Mouse (Mus musculus) natural killer cell, adult 2 months (primary cell): ENCODE measurements around the gene Izumo2.

ENCODE experiments used
- DNase-seq, 2 experiments: peaks; one replicate each; pipeline ENCODE4 v3.0.0; 2022; ENCODE audit warnings: low spot score in 2 of 2

Izumo2 gene

DNA sequence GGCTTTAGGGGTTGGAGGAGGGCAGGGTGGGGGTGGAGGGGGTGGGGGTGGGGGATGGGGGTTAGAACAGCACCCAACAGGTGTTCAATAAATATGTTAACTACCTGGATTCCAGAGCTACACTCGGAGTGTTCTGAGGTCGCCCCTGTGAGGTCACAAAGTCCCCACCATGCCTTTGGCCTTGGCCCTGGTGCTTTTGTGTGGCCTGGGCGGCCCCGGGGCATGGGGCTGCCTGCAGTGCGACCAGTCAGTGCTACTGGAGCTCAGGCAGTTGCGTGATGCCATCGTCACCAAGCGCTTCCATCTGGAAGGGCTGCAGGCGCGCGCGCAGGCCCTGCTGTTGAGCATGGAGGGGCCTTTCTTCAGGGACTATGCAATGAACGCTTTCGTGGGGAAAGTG lies at the start of gene Izumo2:
TSS of gene Izumo2 (plus strand) at position 169 of the 400 bp plus-strand sequence.
- DNase-seq, result no peak

- no peak for DNase-seq
Observed at GRCm38 (mm10) chr7:44661219-44661618, 47.3 kb upstream of the Izumo2 start.

DNA sequence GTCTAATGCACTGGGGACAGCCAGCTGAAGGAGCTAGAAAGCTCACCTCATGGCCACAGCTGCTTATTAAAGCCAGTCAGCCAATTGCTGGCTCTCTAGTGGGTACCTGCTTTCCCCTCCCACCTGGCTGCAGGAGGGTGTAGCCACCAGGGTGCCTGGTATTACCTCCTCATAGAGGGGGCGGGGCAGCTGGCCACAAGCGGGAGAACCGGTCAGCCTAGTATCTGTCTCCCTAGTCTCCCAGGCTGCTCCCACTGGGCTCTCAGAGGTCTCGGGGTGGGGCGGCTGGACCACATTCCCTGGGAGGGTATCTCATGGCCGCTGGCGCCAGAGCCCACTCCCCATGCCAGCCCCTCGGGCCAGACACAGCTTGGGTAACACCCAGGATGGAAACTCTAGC lies 46.4 kb upstream of the Izumo2 start:
- no peak for DNase-seq

- no peak for DNase-seq
Observed at GRCm38 (mm10) chr7:44662569-44662968, 46.0 kb upstream of the Izumo2 start.

- no peak for DNase-seq
Observed at GRCm38 (mm10) chr7:44663546-44663945, 45.0 kb upstream of the Izumo2 start.

- DNase-seq, result no peak
Observed at GRCm38 (mm10) chr7:44664731-44665130, 43.8 kb upstream of the Izumo2 start.

- no peak for DNase-seq
Observed at GRCm38 (mm10) chr7:44666462-44666861, 42.1 kb upstream of the Izumo2 start.

GRCm38 (mm10) chr7:44667996-44668738 lies 40.4 kb upstream of the Izumo2 start:
- no peak for DNase-seq

DNA sequence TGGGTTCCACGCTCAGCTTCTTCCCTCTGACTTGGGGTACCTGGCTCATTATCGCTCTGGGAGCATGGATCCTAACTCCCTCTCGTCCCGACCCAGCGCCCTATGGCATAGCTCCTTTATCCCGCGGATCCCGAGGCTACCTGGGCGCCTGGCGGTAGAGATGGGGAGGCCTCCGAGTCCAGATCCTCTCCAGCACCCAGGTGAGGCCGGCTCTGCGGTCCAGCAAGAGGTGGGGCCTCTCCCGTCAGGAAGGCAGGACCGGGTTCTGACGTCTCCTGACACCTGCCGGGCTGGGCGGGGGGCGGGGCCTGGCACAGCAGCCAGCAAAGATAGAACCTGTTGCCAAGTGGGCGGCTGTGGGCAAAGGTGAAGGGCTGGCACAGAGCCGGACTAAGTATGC lies 39.4 kb upstream of the Izumo2 start:
- DNase-seq, result no peak

DNA sequence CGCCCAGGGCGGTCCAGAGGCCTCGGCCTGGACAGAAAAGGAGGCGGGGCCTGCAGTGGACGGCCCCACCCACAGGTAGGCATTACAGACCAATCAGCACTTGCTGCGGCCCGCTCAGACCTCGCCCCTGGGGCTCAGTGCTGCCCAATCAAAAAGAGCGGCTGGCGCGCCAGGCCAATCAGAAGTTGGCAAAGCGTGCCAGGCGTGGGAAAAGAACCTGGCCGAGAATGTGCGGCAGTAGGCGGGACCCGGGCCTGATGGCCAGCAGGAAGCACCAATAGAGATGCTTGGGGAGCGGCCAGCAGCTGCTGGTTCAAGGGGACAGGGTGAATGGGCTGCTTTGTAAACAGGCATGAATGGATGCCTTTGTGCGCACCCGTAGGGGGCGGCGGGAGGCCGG lies 37.7 kb upstream of the Izumo2 start, which contains the start of gene Myh14:
TSS of gene Myh14 (minus strand) at position 41 of the 400 bp plus-strand sequence.
- peak; percentile 75 to 84 for DNase-seq

GRCm38 (mm10) chr7:44672193-44672592 lies 36.3 kb upstream of the Izumo2 start:
- no peak for DNase-seq

DNA sequence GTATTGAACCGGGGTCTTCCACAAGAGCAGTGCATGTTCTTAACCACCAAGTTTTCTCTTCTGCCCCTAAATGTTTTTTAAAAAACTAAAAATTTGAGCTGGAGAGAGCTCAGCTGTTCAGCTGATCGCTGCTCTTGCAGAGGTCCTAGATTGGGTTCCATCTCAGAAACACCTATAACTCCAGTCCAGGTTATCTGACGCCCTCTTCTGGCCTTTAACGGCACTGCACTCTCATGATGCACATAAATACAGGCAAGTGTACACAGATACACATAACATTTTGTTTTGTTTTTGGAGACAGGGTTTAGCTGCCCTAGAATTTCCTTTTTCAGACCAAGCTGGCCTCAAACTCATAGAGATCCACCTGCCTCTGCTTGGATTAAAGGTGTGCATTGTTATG lies 34.0 kb upstream of the Izumo2 start:
- no peak for DNase-seq

DNA sequence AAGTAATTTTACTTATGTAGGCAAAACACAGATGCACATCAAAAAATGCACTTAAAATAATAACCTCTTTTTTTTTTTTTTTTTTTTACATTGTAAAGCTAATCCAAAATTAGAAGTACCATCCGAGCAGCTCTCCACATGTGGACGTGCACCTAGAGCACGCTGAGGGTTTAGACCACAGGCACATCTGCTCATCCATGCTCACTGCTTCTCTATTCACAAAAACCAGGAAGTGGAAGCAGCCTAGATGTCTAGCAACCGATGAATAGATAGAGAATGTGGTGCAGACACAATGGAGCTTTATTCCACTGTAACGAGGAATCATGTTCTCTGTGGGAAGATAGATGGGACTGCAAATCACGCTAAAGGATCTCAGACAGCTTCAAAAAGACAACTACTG lies 33.4 kb upstream of the Izumo2 start:
- DNase-seq, result no peak

DNA sequence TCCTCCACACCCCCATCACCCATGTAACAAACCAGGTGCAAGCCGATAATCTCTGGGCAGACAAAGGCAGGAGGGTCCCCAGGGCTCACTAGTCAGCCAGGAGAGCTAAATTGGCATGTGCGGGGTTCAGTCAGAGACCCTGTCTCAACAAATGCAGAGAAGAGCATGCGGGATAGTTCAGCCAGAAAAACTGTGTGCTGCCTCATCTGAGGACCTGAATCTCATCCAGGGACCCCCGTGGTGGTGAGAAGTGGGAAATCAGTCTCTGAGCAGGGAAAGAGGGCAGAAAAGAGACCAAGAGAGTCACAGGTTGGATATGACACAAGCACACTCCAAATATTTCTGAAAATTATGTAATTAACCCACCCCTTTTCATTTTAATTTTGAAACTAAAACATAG lies 32.4 kb upstream of the Izumo2 start:
- DNase-seq, result no peak

DNA sequence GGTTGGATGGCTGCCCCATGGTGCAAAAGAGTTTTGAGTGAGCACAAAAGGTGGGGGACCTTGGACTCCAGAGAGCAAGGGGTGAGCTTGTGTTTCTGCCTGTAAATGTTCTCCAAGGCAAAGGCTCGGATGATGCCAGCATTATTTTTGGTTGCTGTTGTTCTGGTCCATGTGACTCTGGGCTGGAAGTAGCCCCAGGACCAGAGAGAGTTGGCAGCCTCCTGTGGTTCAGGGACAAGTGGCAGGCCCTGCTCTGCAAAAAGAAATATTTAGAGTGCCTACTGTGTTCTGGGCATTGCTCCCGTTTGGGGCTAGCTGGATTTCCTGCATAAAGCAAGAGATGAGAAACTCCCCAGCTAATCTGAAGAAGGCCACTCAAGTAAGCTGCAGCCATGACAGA lies 31.9 kb upstream of the Izumo2 start:
- no peak for DNase-seq

GRCm38 (mm10) chr7:44683656-44684055 lies 24.9 kb upstream of the Izumo2 start:
- DNase-seq, result no peak

GRCm38 (mm10) chr7:44685531-44686402 lies 22.8 kb upstream of the Izumo2 start:
- DNase-seq, result no peak

DNA sequence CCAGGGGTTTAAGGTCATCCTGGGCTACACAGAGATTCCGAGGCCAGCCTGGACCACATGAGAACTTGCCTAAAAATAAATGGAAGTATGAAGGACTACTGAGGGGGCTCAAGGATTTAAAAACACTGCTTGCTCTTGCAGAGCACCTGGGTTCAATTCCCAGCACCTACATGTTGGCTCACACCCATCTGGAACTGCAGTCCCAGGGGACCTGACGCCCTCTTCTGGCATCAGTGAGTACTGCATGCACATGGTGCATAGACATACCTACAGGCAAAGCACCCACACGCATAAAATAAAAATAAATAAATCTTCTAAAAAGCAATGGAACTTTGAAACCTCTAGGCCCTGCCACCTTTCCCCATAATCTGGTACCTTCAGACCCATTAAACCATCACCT lies 19.7 kb upstream of the Izumo2 start:
- DNase-seq, result no peak

DNA sequence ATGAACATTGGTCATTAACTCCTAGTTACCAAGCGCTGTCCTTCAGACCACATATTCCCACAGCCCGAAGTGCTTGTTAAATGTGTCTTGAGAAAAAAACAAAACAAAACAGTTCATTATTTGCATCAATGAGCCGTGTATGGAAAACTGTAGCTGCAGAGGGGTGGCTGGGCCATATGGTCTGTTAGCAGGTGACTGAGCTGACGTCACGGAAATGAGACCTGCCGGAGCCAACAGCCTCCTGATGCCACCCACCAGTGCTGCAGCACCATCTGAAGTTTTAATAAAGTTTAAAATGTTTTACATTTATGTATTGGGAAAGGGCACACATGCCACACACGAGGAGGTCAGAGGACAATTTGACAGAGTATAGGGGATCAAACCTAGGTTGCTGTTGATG lies 19.2 kb upstream of the Izumo2 start:
- DNase-seq, result no peak

DNA sequence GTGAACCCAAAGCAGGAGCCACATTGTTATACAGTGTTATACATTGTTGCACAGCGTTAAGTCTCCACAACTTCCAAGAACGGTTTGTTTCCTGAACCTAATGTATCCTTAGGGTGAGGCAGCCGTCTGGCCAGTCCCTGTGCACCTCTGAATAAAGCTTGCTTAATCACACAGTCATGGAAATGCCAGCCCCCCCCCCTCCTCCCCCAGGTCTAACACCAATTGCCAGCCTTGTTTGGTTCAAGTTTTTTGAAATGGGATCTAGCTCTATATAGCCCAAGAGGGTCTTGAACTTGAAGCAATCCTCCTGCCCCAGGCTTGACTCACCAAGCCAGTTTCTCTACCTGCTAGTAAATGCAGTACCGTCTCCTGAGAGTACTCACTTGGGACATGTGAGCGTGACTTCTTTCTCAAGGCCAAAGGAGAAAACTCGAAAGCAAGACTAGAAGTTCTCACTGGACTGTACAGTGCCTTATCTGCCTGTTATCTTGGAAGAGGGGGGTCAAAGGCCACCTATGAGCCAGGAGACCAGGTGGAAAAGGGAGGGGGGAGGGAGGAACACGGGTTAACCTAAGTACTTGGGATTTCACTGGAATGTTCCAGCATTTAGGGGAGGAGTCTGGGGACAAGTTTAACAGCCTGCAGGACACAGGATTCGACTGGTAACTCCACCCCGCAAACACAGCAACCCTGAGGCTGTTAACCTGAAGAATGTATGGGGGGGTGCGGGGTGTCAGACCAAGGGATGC lies 14.9 kb upstream of the Izumo2 start:
- no peak for DNase-seq

DNA sequence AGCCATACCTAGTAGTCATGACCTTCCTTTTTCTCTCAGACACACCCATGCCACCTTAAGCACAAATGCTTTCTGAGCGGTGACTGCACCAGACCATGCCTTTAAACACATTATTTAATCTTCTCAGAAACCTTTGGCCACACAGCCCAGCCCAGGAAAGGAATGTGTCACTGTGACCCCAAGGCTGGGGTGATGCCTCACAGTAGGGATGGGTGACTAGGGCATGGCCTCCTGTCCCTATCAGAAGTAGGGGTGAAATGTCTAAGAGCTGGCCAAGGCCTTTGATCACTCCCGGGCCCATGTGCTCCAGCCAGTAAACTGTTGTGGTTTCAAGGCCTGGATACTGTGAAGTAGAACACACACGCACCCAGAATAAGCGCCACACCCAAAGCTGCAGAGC lies 13.3 kb upstream of the Izumo2 start:
- DNase-seq, result no peak

- DNase-seq, result no peak
Observed at GRCm38 (mm10) chr7:44697191-44697710, 11.3 kb upstream of the Izumo2 start.
